Mouse (Mus musculus) embryonic stem cell, embryonic (primary cell): ENCODE data around the gene Gm5089.

Source experiments
- CTCF ChIA-PET, 4 experiments: fragments of 300-600 bp in 2 of 4; fragments of 350-600 bp in 2 of 4; sonication (Branson Sonifier 250); formaldehyde crosslinking; loops; one replicate each; lab custom pipeline; 2022; ENCODE audit warnings: inconsistent platforms in 2 of 4; lab: Charles Lee
- POLR2A ChIA-PET, 4 experiments: fragments of 300-600 bp in 2 of 4; fragments of 350-600 bp in 2 of 4; sonication (Branson Sonifier 250); formaldehyde crosslinking; loops; one replicate each; lab custom pipeline; 2022; ENCODE audit warnings: antibody characterized with exemption in 4 of 4, inconsistent platforms in 1 of 4; lab: Charles Lee

Gm5089 gene

GRCm38 (mm10) chr14:122482081-122483023 is 31.4 kb upstream of the Gm5089 start:
- ChIA-PET CTCF (interaction anchor here in 1 of 4 experiments (0.5 kb wide), 1 partner anchor 8 kb away, joined by 4 read pairs; no protein-coding TSS in a partner anchor), POLR2A (interaction anchor here (0.5 to 12.4 kb wide), 18 partner anchors 7 to 729 kb away, joined by 3 to 230 read pairs (median 5); partner anchors contain the start of genes Gm10837 (in 3 of the 4), Zic2 (in 2 of the 4), Pcca (in 1 of the 4) and Zic5 (in 1 of the 4))

GRCm38 (mm10) chr14:122481181-122481580 is 30.3 kb upstream of the Gm5089 start:
- POLR2A ChIA-PET = interaction anchor here (0.5 to 12.4 kb wide), 23 partner anchors 9 to 278 kb away, joined by 3 to 230 read pairs (median 5); partner anchors contain the start of genes Zic5 (in 4 of the 4), Gm10837 (in 3 of the 4) and Gm5089 (in 1 of the 4)

GRCm38 (mm10) chr14:122480355-122480754 is 29.4 kb upstream of the Gm5089 start:
- CTCF ChIA-PET = interaction anchor here in 3 of 4 experiments (0.5 to 1.4 kb wide), 7 partner anchors 11 to 400 kb away, joined by 3 to 12 read pairs (median 3); no protein-coding TSS in a partner anchor

More at GRCm38 (mm10) chr14:122481181-122481580, 30.3 kb upstream of the Gm5089 start:
- CTCF ChIA-PET = interaction anchor here in 2 of 4 experiments (0.5 to 1.4 kb wide), 6 partner anchors 10 to 765 kb away, joined by 3 to 4 read pairs (median 4); no protein-coding TSS in a partner anchor

GRCm38 (mm10) chr14:122479461-122480109 is 28.7 kb upstream of the Gm5089 start:
- POLR2A ChIA-PET = interaction anchor here in 3 of 4 experiments (1.1 to 12.4 kb wide), 11 partner anchors 11 to 444 kb away, joined by 3 to 230 read pairs (median 6); partner anchors contain the start of genes Zic5 (in 3 of the 3) and Gm10837 (in 2 of the 3)
- CTCF ChIA-PET = no interaction called here

More at GRCm38 (mm10) chr14:122480355-122480754, 29.4 kb upstream of the Gm5089 start:
- POLR2A ChIA-PET = interaction anchor here (0.6 to 12.4 kb wide), 25 partner anchors 10 to 444 kb away, joined by 3 to 230 read pairs (median 4); partner anchors contain the start of genes Zic5 (in 4 of the 4), Gm10837 (in 3 of the 4), Gm5089 (in 1 of the 4) and Pcca (in 1 of the 4)

GRCm38 (mm10) chr14:122478574-122479011 is 27.7 kb upstream of the Gm5089 start:
- POLR2A ChIA-PET = interaction anchor here in 3 of 4 experiments (0.6 to 12.4 kb wide), 23 partner anchors 7 to 303 kb away, joined by 3 to 230 read pairs (median 4); partner anchors contain the start of genes Zic5 (in 3 of the 3), Gm10837 (in 2 of the 3) and Pcca (in 1 of the 3)
- CTCF ChIA-PET = interaction anchor here in 2 of 4 experiments (0.6 to 0.7 kb wide), 2 partner anchors 35 to 210 kb away, joined by 3 read pairs; no protein-coding TSS in a partner anchor

- CTCF ChIA-PET = interaction anchor here in 2 of 4 experiments (0.6 to 0.7 kb wide), 3 partner anchors 16 to 209 kb away, joined by 3 read pairs; no protein-coding TSS in a partner anchor
- POLR2A ChIA-PET = interaction anchor here in 3 of 4 experiments (0.6 to 12.4 kb wide), 30 partner anchors 8 to 302 kb away, joined by 3 to 230 read pairs (median 4); partner anchors contain the start of genes Zic5 (in 3 of the 3), Gm10837 (in 2 of the 3) and Pcca (in 1 of the 3)
Observed at GRCm38 (mm10) chr14:122477971-122478573, 27.2 kb upstream of the Gm5089 start.

- ChIA-PET CTCF (interaction anchor here in 2 of 4 experiments (0.6 to 0.7 kb wide), 2 partner anchors 15 to 41 kb away, joined by 3 to 6 read pairs; no protein-coding TSS in a partner anchor), POLR2A (interaction anchor here (0.6 to 12.4 kb wide), 23 partner anchors 9 to 254 kb away, joined by 3 to 230 read pairs (median 5); partner anchors contain the start of genes Gm10837 (in 2 of the 4) and Zic5 (in 2 of the 4))
Observed at GRCm38 (mm10) chr14:122477261-122477671, 26.4 kb upstream of the Gm5089 start.

GRCm38 (mm10) chr14:122476822-122477215 is 25.9 kb upstream of the Gm5089 start:
- POLR2A ChIA-PET = interaction anchor here (0.6 to 12.4 kb wide), 34 partner anchors 8 to 1037 kb away, joined by 3 to 230 read pairs (median 5); partner anchors contain the start of genes Gm10837 (in 2 of the 4), Zic5 (in 2 of the 4) and Gm5089 (in 1 of the 4)

GRCm38 (mm10) chr14:122476041-122476821 is 25.3 kb upstream of the Gm5089 start:
- CTCF ChIA-PET = interaction anchor here in 2 of 4 experiments (0.7 to 2.0 kb wide), 2 partner anchors 14 to 23 kb away, joined by 3 to 10 read pairs; no protein-coding TSS in a partner anchor
- POLR2A ChIA-PET = interaction anchor here (0.6 to 12.4 kb wide), 50 partner anchors 9 to 1036 kb away, joined by 3 to 230 read pairs (median 5); partner anchors contain the start of genes Zic5 (in 3 of the 4), Gm10837 (in 2 of the 4), Pcca (in 2 of the 4) and Clybl (in 1 of the 4)

More at GRCm38 (mm10) chr14:122476822-122477215, 25.9 kb upstream of the Gm5089 start:
- CTCF ChIA-PET = interaction anchor here in 2 of 4 experiments (0.6 to 0.7 kb wide), 2 partner anchors 15 to 40 kb away, joined by 3 to 6 read pairs; no protein-coding TSS in a partner anchor

- ChIA-PET CTCF (interaction anchor here in 2 of 4 experiments (0.8 to 2.0 kb wide), 4 partner anchors 11 to 208 kb away, joined by 3 to 10 read pairs (median 4); no protein-coding TSS in a partner anchor), POLR2A (interaction anchor here (0.6 to 12.4 kb wide), 76 partner anchors 7 to 678 kb away, joined by 3 to 230 read pairs (median 5); partner anchors contain the start of genes Zic5 (in 4 of the 4), Gm10837 (in 3 of the 4), Pcca (in 3 of the 4) and Clybl (in 2 of the 4))
Observed at GRCm38 (mm10) chr14:122475557-122476040, 24.7 kb upstream of the Gm5089 start.

- ChIA-PET POLR2A (interaction anchor here (0.6 to 12.4 kb wide), 80 partner anchors 8 to 1961 kb away, joined by 3 to 230 read pairs (median 5); partner anchors contain the start of genes Zic5 (in 4 of the 4), Gm10837 (in 3 of the 4), Gm5089 (in 3 of the 4) and Pcca (in 3 of the 4)), CTCF (interaction anchor here in 2 of 4 experiments (0.6 to 2.0 kb wide), 5 partner anchors 11 to 212 kb away, joined by 3 to 10 read pairs (median 4); no protein-coding TSS in a partner anchor)
Observed at GRCm38 (mm10) chr14:122474891-122475556, 24.1 kb upstream of the Gm5089 start, which contains the start of gene Zic2. Gene Zic2 (plus strand): TSS chr14:122475435.

GRCm38 (mm10) chr14:122474041-122474890 is 23.4 kb upstream of the Gm5089 start:
- ChIA-PET POLR2A (interaction anchor here (0.6 to 12.4 kb wide), 87 partner anchors 7 to 1960 kb away, joined by 3 to 230 read pairs (median 5); partner anchors contain the start of genes Zic5 (in 4 of the 4), Gm10837 (in 3 of the 4), Gm5089 (in 3 of the 4) and Pcca (in 3 of the 4)), CTCF (interaction anchor here in 3 of 4 experiments (0.6 to 2.0 kb wide), 9 partner anchors 10 to 358 kb away, joined by 3 to 10 read pairs (median 4); no protein-coding TSS in a partner anchor)

GRCm38 (mm10) chr14:122473211-122473751 is 22.4 kb upstream of the Gm5089 start:
- CTCF ChIA-PET = interaction anchor here in 2 of 4 experiments (0.9 to 1.0 kb wide), 2 partner anchors 9 to 20 kb away, joined by 3 to 4 read pairs; no protein-coding TSS in a partner anchor
- POLR2A ChIA-PET = interaction anchor here (0.6 to 12.4 kb wide), 25 partner anchors 6 to 675 kb away, joined by 3 to 230 read pairs (median 6); partner anchors contain the start of genes Zic5 (in 3 of the 4), Gm10837 (in 1 of the 4), Gm5089 (in 1 of the 4) and Pcca (in 1 of the 4)
